Mouse (Mus musculus): Measurements from ENCODE around the gene Psmd4. TPM values are rescaled to one million over a fixed set of nuclear protein-coding genes. Genes with fewer than 3 reads are reported as not detected.

Psmd4 gene
- polyA plus RNA-seq, 1 experiment from 2014 or later = 164 TPM

DNA sequence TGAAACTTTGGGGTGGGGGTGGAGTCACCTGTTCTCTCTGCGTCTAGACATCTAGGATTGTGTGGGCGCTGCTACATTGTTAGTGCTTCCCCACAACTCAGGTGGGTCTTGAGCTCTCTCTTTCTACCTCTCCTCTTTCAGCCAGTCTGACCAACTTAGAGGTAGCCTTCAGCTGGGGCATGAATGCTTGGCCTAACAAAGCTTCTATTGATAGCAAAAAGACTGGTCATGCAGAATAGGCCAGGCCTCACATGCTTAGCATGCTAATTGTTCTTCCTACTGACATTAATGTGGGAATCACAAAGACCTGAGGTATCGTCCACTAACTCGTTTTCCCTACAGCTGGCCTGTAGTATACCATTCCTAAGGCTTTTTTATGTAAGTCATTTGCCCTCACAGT, 39.8 kb downstream of the Psmd4 start:
- no peak for TF ChIP-seq CTCF (IDR thresholded peaks at IDR 0.05; ENCODE audit: low read depth)
- ATAC-seq = no peak
- peaks cover 81% of the 10 kb centered on the region for H3K36me3 ChIP-seq (ENCODE audit: control insufficient read depth, insufficient read depth)

DNA sequence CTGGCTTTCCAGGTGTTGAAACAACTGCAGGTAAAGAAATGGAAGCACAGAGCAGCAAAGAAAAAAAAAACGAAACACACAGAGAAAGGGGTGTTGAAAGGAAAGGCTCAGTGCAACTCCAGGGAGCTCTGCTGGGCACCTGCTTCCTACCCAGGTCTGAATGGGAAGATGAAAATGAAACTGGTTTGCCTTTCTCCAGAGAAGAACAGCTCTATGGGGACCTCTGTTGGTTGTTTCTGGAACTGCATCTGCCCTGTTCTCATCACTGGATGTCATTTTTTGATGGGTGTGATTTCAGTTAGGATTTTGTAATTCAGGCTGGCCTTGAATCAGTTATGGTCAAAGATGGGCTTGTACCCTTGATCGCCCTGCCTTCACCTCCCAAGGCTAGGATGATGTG, 45.5 kb downstream of the Psmd4 start:
- H3K27ac ChIP-seq (ENCODE audit: low read depth, low read length) = no peak overlapping the region
- H3K9ac ChIP-seq (ENCODE audit: low read depth, low read length) = no peak overlapping the region
- TF ChIP-seq CTCF (IDR thresholded peaks at IDR 0.05; ENCODE audit: low read depth) = peak; percentile 94
- no peaks in the 10 kb centered on the region for H3K27me3 ChIP-seq (replicated peaks; ENCODE audit: control insufficient read depth, insufficient read depth, low read length)
- ATAC-seq = peak; percentile 26; the same call in 1 of the 2 replicates
- 24% methylated on average over 2 of the region's 2 CpGs for WGBS
- peaks cover 82% of the 10 kb centered on the region for H3K36me3 ChIP-seq (ENCODE audit: control insufficient read depth, insufficient read depth)
- H3K4me2 ChIP-seq (replicated peaks; ENCODE audit: low read depth) = no peak overlapping the region
- H3K4me3 ChIP-seq (ENCODE audit: low read depth, low read length) = no peak overlapping the region
- H3K9me3 ChIP-seq (ENCODE audit: control insufficient read depth) = no peaks in the 10 kb centered on the region
- no peaks in the 10 kb centered on the region for H3K4me1 ChIP-seq (replicated peaks; ENCODE audit: control insufficient read depth, insufficient read depth, low read length)

More for the DNA sequence above, 39.8 kb downstream of the Psmd4 start:
- Histone ChIP-seq H3K4me3 (ENCODE audit: low read depth, low read length) (no peak overlapping the region), H3K9me3 (ENCODE audit: control insufficient read depth) (no peaks in the 10 kb centered on the region), H3K27me3 (replicated peaks; ENCODE audit: control insufficient read depth, insufficient read depth, low read length) (no peaks in the 10 kb centered on the region), H3K4me2 (replicated peaks; ENCODE audit: low read depth) (no peak overlapping the region), H3K27ac (ENCODE audit: low read depth, low read length) (no peak overlapping the region), H3K9ac (ENCODE audit: low read depth, low read length) (no peak overlapping the region), H3K4me1 (replicated peaks; ENCODE audit: control insufficient read depth, insufficient read depth, low read length) (no peaks in the 10 kb centered on the region)
- WGBS = 91% methylated on average over 4 of the region's 4 CpGs

DNA sequence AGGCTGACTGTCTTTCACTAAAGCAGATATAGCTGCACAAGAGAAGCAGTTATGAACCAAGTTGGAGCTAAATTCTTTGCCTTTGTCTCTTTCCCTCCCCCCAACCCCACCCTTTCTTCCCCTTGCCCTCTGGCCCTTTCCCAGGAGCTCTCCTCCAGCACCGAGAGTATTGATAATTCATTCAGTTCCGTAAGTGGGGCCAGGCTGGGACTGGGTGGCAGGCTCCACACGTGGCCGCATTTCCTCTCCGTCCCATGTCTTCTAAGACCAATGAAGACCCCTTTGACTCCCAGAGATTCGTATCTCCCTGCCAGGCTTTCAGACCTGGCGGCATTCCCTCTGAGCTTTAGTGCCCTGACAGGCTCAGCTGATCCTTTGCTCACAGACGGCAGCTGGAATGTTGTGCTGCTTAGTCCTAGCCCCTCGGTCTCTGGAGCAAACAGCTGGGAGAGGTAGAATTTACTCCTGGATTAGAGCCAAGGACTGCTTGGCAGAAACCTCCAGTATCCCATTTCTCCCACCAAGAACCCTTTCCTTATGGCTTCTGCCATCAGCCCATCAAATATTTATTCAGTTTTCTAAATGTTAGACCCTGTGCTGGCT, 53.2 kb downstream of the Psmd4 start:
- Histone ChIP-seq H3K27me3 (replicated peaks; ENCODE audit: control insufficient read depth, insufficient read depth, low read length) (no peaks in the 10 kb centered on the region), H3K4me3 (ENCODE audit: low read depth, low read length) (no peak overlapping the region), H3K4me1 (replicated peaks; ENCODE audit: control insufficient read depth, insufficient read depth, low read length) (peaks cover 11% of the 10 kb centered on the region), H3K9me3 (ENCODE audit: control insufficient read depth) (no peaks in the 10 kb centered on the region), H3K27ac (ENCODE audit: low read depth, low read length) (no peak overlapping the region), H3K9ac (ENCODE audit: low read depth, low read length) (no peak overlapping the region; the same call in 1 of the 2 replicates), H3K4me2 (replicated peaks; ENCODE audit: low read depth) (no peak overlapping the region; the same call in 1 of the 2 replicates), H3K36me3 (ENCODE audit: control insufficient read depth, insufficient read depth) (peaks cover 38% of the 10 kb centered on the region)
- WGBS = 20% methylated on average over 9 of the region's 9 CpGs
- no peak for TF ChIP-seq CTCF (IDR thresholded peaks at IDR 0.05; ENCODE audit: low read depth)
- no peak for ATAC-seq

DNA sequence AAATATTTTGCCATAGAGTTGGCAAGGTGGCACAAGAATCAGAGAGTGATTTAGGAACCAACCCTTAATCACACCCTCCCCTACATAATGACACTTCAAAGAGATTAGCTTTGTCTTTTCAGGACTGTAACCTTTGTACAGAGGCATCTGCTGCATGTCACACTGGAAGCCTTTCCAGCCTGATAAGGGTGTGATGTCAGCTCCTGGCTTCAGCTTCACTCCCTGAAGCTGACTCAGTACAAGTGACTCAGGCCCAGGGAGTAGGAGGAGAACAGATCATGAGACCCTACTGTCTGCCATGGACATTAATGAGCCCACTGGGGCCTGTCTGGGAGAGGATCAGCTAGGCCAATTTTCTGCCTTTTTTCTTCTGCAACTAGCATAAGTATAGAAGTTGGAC, 54.8 kb downstream of the Psmd4 start:
- peaks cover 11% of the 10 kb centered on the region for H3K4me1 ChIP-seq (replicated peaks; ENCODE audit: control insufficient read depth, insufficient read depth, low read length)
- no peaks in the 10 kb centered on the region for H3K27me3 ChIP-seq (replicated peaks; ENCODE audit: control insufficient read depth, insufficient read depth, low read length)
- no peak for TF ChIP-seq CTCF (IDR thresholded peaks at IDR 0.05; ENCODE audit: low read depth)
- H3K9ac ChIP-seq (ENCODE audit: low read depth, low read length) = no peak overlapping the region
- peak overlapping the region; percentile 63 for H3K27ac ChIP-seq (ENCODE audit: low read depth, low read length)
- peak; percentile 86 for ATAC-seq
- H3K4me2 ChIP-seq (replicated peaks; ENCODE audit: low read depth) = no peak overlapping the region
- peaks cover 29% of the 10 kb centered on the region for H3K36me3 ChIP-seq (ENCODE audit: control insufficient read depth, insufficient read depth)
- no peak overlapping the region for H3K4me3 ChIP-seq (ENCODE audit: low read depth, low read length)
- H3K9me3 ChIP-seq (ENCODE audit: control insufficient read depth) = no peaks in the 10 kb centered on the region

DNA sequence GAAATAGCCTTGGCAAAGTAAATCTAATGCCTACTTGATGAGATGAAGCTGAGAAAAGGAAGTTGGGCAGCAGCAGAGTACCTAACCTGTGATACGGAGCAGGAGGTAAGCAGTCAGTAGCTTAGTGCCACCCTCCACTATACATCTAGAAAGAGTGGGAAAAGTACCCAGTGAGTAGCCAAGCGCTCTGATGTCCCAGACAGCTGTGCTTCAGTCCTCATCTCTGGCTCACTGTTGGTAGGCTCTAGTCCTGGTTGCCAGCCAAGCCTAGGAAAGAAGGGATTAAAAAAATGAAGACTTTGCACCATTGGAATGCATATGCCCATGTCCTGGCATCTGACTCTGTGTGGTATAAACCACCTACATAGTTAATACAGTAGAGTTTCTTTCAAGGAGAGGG, 56.9 kb downstream of the Psmd4 start:
- Histone ChIP-seq H3K36me3 (ENCODE audit: control insufficient read depth, insufficient read depth) (peaks cover 40% of the 10 kb centered on the region), H3K9me3 (ENCODE audit: control insufficient read depth) (no peaks in the 10 kb centered on the region), H3K4me2 (replicated peaks; ENCODE audit: low read depth) (no peak overlapping the region), H3K27ac (ENCODE audit: low read depth, low read length) (no peak overlapping the region), H3K27me3 (replicated peaks; ENCODE audit: control insufficient read depth, insufficient read depth, low read length) (no peaks in the 10 kb centered on the region), H3K9ac (ENCODE audit: low read depth, low read length) (no peak overlapping the region), H3K4me3 (ENCODE audit: low read depth, low read length) (no peak overlapping the region), H3K4me1 (replicated peaks; ENCODE audit: control insufficient read depth, insufficient read depth, low read length) (peaks cover 11% of the 10 kb centered on the region)
- 89% methylated on average over 2 of the region's 2 CpGs for WGBS
- ATAC-seq = no peak
- no peak for TF ChIP-seq CTCF (IDR thresholded peaks at IDR 0.05; ENCODE audit: low read depth)

DNA sequence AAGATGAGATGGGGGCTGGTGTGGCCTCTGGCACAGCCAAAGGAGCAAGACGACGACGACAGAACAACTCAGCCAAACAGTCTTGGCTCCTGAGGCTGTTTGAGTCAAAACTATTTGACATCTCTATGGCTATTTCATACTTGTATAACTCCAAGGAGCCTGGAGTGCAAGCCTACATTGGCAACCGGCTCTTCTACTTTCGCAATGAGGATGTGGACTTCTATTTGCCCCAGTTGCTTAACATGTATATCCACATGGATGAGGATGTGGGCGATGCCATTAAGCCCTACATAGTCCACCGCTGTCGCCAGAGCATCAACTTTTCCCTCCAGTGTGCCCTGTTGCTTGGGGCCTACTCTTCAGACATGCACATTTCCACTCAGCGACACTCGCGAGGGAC, 58.1 kb downstream of the Psmd4 start:
- Histone ChIP-seq H3K4me3 (ENCODE audit: low read depth, low read length) (no peak overlapping the region), H3K27ac (ENCODE audit: low read depth, low read length) (no peak overlapping the region), H3K36me3 (ENCODE audit: control insufficient read depth, insufficient read depth) (peaks cover 40% of the 10 kb centered on the region), H3K4me2 (replicated peaks; ENCODE audit: low read depth) (no peak overlapping the region), H3K4me1 (replicated peaks; ENCODE audit: control insufficient read depth, insufficient read depth, low read length) (peaks cover 8% of the 10 kb centered on the region), H3K9ac (ENCODE audit: low read depth, low read length) (no peak overlapping the region), H3K27me3 (replicated peaks; ENCODE audit: control insufficient read depth, insufficient read depth, low read length) (no peaks in the 10 kb centered on the region), H3K9me3 (ENCODE audit: control insufficient read depth) (no peaks in the 10 kb centered on the region)
- WGBS = 91% methylated on average over 11 of the region's 11 CpGs
- no peak for TF ChIP-seq CTCF (IDR thresholded peaks at IDR 0.05; ENCODE audit: low read depth)
- no peak for ATAC-seq

Small RNAs within 50 kb of the gene (microRNA-seq; reads per million reads assigned to microRNA genes)
- not detected for gene Mir7013

Other genes with a start within 250 kb of the Psmd4 start
- gene Pogz, start 205.0 kb downstream of the Psmd4 start, polyA plus RNA-seq (2015; fragmentation: Nextera tagmentation; extraction: Ambion mirVana) = 4.8 and 5.8 TPM in 2 replicates
- gene Psmb4, start 155.7 kb downstream of the Psmd4 start, polyA plus RNA-seq (2015; fragmentation: Nextera tagmentation; extraction: Ambion mirVana) = 308 and 311 TPM in 2 replicates
- gene Selenbp1, start 109.6 kb downstream of the Psmd4 start, polyA plus RNA-seq (2015; fragmentation: Nextera tagmentation; extraction: Ambion mirVana) = 61.7 and 71.6 TPM in 2 replicates
- gene Rfx5, start 88.5 kb downstream of the Psmd4 start, polyA plus RNA-seq (2015; fragmentation: Nextera tagmentation; extraction: Ambion mirVana) = 2.6 and 3.9 TPM in 2 replicates
- gene Pi4kb, start 67.9 kb downstream of the Psmd4 start, polyA plus RNA-seq (2015; fragmentation: Nextera tagmentation; extraction: Ambion mirVana) = 10.5 and 11.6 TPM in 2 replicates
- 8.7 and 9.7 TPM in 2 replicates for gene Zfp687, start 27.2 kb downstream of the Psmd4 start, polyA plus RNA-seq (2015; fragmentation: Nextera tagmentation; extraction: Ambion mirVana)
- 13.1 and 14.7 TPM in 2 replicates for gene Pip5k1a, start 64.3 kb upstream of the Psmd4 start, polyA plus RNA-seq (2015; fragmentation: Nextera tagmentation; extraction: Ambion mirVana)
- gene Vps72, start 68.4 kb upstream of the Psmd4 start, polyA plus RNA-seq (2015; fragmentation: Nextera tagmentation; extraction: Ambion mirVana) = 58.5 and 60.5 TPM in 2 replicates
- 0.44 and 0.73 TPM in 2 replicates for gene Tmod4, start 81.9 kb upstream of the Psmd4 start, polyA plus RNA-seq (2015; fragmentation: Nextera tagmentation; extraction: Ambion mirVana)
- gene Scnm1, start 91.4 kb upstream of the Psmd4 start, polyA plus RNA-seq (2015; fragmentation: Nextera tagmentation; extraction: Ambion mirVana) = 49.3 and 54.8 TPM in 2 replicates
- 7.1 and 7.5 TPM in 2 replicates for gene Lysmd1, start 91.5 kb upstream of the Psmd4 start, polyA plus RNA-seq (2015; fragmentation: Nextera tagmentation; extraction: Ambion mirVana)
- gene Tnfaip8l2, start 99.7 kb upstream of the Psmd4 start, polyA plus RNA-seq (2015; fragmentation: Nextera tagmentation; extraction: Ambion mirVana) = 3.6 and 4.7 TPM in 2 replicates
- gene Sema6c, start 117.8 kb upstream of the Psmd4 start, polyA plus RNA-seq (2015; fragmentation: Nextera tagmentation; extraction: Ambion mirVana) = 1.0 and 1.3 TPM in 2 replicates
- gene Gabpb2, start 175.3 kb upstream of the Psmd4 start, polyA plus RNA-seq (2015; fragmentation: Nextera tagmentation; extraction: Ambion mirVana) = 3.1 and 4.6 TPM in 2 replicates
- gene Cdc42se1, start 186.1 kb upstream of the Psmd4 start, polyA plus RNA-seq (2015; fragmentation: Nextera tagmentation; extraction: Ambion mirVana) = 59.4 and 64.9 TPM in 2 replicates
- 10.1 and 10.6 TPM in 2 replicates for gene Mllt11, start 189.6 kb upstream of the Psmd4 start, polyA plus RNA-seq (2015; fragmentation: Nextera tagmentation; extraction: Ambion mirVana)
- 0.14 and 0.16 TPM in 2 replicates for gene Gm128, start 199.0 kb upstream of the Psmd4 start, polyA plus RNA-seq (2015; fragmentation: Nextera tagmentation; extraction: Ambion mirVana)
- not detected in 2 replicates for gene Bnipl, start 208.6 kb upstream of the Psmd4 start, polyA plus RNA-seq (2015; fragmentation: Nextera tagmentation; extraction: Ambion mirVana)
- gene Mindy1, start 238.7 kb upstream of the Psmd4 start, polyA plus RNA-seq (2015; fragmentation: Nextera tagmentation; extraction: Ambion mirVana) = 36.4 and 38.0 TPM in 2 replicates
- gene Prune1, start 239.5 kb upstream of the Psmd4 start, polyA plus RNA-seq (2015; fragmentation: Nextera tagmentation; extraction: Ambion mirVana) = 9.2 and 10.1 TPM in 2 replicates